Mouse (Mus musculus) heart, postnatal 0 days (tissue): ENCODE measurements at regions not wholly inside any gene's neighbourhood (a gene's known extent, or its start where the extent isn't known, plus 50 kb on each side); places are given as distances from the start of the nearest gene placed in this dataset.

Experiments used
- CTCF ChIP-seq: IDR thresholded peaks from 2 replicates; pipeline ENCODE4 v1.5.1; 2016; ENCODE audit warnings: antibody characterized with exemption, control low read depth, low read depth
- EP300 ChIP-seq: IDR thresholded peaks from 2 replicates; pipeline ENCODE4 v1.6.1; 2016; ENCODE audit warnings: antibody characterized with exemption, low read depth

DNA sequence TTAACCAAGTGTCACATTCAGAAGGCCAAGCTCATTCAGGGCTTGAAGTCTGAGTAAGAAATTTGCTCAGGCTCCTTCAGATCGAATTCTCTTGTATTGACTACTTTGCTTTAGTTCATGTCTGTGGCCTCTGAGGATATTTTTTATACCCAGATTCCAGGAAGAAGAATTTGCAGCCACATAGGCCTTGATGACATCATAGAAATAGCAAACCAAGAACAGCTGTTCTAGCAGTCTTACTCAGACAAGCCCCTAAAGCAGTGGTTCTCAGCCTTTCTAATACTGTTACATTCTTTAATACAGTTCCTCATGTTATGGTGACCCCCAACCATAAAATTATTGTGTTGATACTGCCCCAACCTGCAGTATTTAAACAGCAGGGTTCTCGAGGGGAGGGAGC is 160.8 kb upstream of the Ddi1 start:
- TF ChIP-seq CTCF, result no peak
- TF ChIP-seq EP300, result no peak
